Mouse (Mus musculus): ENCODE data around the gene Mpz. TPM values are rescaled to one million over a fixed set of nuclear protein-coding genes. Genes with fewer than 3 reads are reported as not detected.

Mpz gene
- polyA plus RNA-seq, 1 experiment from 2014 or later = 0.05 TPM

DNA sequence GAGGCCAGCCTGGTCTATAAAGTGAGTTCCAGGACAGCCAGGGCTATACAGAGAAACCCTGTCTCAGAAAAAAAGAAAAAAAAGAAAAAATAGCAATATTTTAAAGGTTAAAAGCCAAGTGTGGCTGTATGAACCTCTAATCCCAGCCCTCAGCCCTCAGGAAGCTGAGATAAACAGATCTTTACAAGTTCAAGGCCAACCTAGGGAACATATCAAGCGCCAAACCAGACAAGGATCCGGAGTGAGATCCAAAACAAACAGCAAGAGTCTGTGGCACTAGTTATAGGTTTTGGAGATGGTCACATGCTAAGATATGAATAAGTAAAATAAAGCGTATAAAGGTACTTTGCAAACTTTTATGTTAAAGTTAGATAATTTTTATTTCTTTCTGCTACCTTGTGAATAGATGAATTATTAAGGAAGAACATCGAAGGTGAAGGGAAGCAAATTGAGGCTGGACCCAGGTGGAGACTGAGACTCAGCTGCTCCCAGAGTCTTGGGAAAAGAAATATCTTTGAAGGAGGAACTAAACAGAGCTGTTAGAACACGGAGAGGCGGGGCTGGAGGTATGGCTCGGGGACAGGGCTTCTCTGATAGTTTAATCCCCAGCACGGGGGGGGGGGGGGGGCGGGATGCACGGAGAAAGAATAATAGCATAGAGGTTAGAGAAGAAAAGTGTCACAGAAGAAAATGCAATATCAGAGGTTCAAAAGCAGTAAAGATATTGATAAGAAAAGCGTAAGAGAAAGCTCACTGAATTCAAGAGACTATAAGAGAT lies 53.1 kb downstream of the Mpz start:
- H3K4me2 ChIP-seq (ENCODE audit: low read depth, low read length) = 0 out of 2 replicates have a peak overlapping the region, but pooled peaks have one; percentile 30
- peak overlapping the region; percentile 91 for H3K27ac ChIP-seq (ENCODE audit: low read depth)
- no peaks in the 10 kb centered on the region for H3K36me3 ChIP-seq (replicated peaks; ENCODE audit: insufficient read depth, low read length)
- no peak overlapping the region for H3K9ac ChIP-seq (replicated peaks)
- peak; percentile 84 for ATAC-seq
- no peaks in the 10 kb centered on the region for H3K27me3 ChIP-seq (ENCODE audit: insufficient read depth, low read length)
- DNase-seq = peak; percentile 42
- H3K4me1 ChIP-seq (ENCODE audit: insufficient read depth) = no peaks in the 10 kb centered on the region
- H3K4me3 ChIP-seq (ENCODE audit: low read depth, low read length) = no peak overlapping the region
- 30% methylated on average over 10 of the region's 11 CpGs for WGBS (ENCODE audit: insufficient replicate concordance)
- no peaks in the 10 kb centered on the region for H3K9me3 ChIP-seq (ENCODE audit: low read length)
- TF ChIP-seq EP300 (IDR thresholded peaks at IDR 0.05; ENCODE audit: low read depth) (0 out of 2 replicates have a peak, but pooled peaks have one; percentile 12), CTCF (IDR thresholded peaks at IDR 0.05; ENCODE audit: low read depth) (no peak)

GRCm38 (mm10) chr1:171204249-171204644 lies 53.7 kb downstream of the Mpz start:
- Histone ChIP-seq H3K9ac (replicated peaks) (no peak overlapping the region), H3K4me2 (ENCODE audit: low read depth, low read length) (0 out of 2 replicates have a peak overlapping the region, but pooled peaks have one; percentile 30), H3K36me3 (replicated peaks; ENCODE audit: insufficient read depth, low read length) (no peaks in the 10 kb centered on the region), H3K27me3 (ENCODE audit: insufficient read depth, low read length) (no peaks in the 10 kb centered on the region), H3K27ac (ENCODE audit: low read depth) (peak overlapping the region; percentile 91), H3K4me1 (ENCODE audit: insufficient read depth) (no peaks in the 10 kb centered on the region), H3K9me3 (ENCODE audit: low read length) (no peaks in the 10 kb centered on the region), H3K4me3 (ENCODE audit: low read depth, low read length) (no peak overlapping the region)
- DNase-seq (peak; percentile 42), ATAC-seq (peak; percentile 98)
- TF ChIP-seq EP300 (IDR thresholded peaks at IDR 0.05; ENCODE audit: low read depth) (peak; percentile 71), CTCF (IDR thresholded peaks at IDR 0.05; ENCODE audit: low read depth) (no peak)
- 51% methylated on average over 7 of the region's 7 CpGs for WGBS (ENCODE audit: insufficient replicate concordance)

DNA sequence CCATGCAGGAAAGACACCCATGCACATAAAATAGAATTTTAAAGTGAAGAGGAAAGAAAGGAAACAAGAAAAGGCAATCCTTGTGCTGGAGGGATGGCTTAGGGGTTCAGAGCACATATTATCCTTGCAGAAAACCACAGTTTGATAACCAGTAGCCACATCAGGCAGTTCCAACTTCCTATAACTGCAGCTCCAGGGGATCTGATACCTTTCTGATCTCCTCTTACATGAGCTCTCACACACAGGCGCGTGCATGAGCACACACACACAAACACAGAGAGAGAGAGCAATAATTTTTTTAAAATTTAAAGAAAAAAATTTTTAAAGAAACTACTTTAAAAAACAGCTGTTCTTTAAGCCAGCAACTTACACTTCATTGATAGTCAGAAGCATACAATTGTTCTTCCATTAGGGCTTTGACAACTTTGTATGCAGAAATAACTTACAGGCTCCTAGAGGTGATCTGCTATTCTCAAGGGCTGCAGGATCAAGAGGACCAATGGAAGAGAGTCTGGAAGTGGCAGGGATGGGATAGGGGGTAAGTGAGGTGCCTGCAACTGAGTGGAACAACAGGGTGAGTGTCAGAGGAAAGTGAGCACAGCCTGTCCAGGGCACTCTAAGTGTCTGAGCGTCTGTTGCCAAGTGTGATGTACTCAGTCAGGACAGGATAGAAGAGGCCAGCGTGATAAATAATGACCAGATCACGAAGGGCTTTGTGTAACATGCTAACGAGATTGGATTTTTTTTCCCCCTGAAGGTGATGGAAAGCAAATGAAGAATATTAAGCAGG lies 55.4 kb downstream of the Mpz start:
- no peak overlapping the region for H3K27ac ChIP-seq (ENCODE audit: low read depth)
- H3K36me3 ChIP-seq (replicated peaks; ENCODE audit: insufficient read depth, low read length) = no peaks in the 10 kb centered on the region
- no peak overlapping the region for H3K4me3 ChIP-seq (ENCODE audit: low read depth, low read length)
- TF ChIP-seq CTCF (IDR thresholded peaks at IDR 0.05; ENCODE audit: low read depth) (no peak), EP300 (IDR thresholded peaks at IDR 0.05; ENCODE audit: low read depth) (no peak)
- H3K4me2 ChIP-seq (ENCODE audit: low read depth, low read length) = no peak overlapping the region
- H3K27me3 ChIP-seq (ENCODE audit: insufficient read depth, low read length) = no peaks in the 10 kb centered on the region
- DNase-seq (no peak), ATAC-seq (no peak)
- 61% methylated on average over 6 of the region's 6 CpGs for WGBS (ENCODE audit: insufficient replicate concordance)
- H3K9me3 ChIP-seq (ENCODE audit: low read length) = no peaks in the 10 kb centered on the region
- H3K9ac ChIP-seq (replicated peaks) = no peak overlapping the region
- peaks cover 5% of the 10 kb centered on the region; the same call in 1 of the 2 replicates for H3K4me1 ChIP-seq (ENCODE audit: insufficient read depth)

GRCm38 (mm10) chr1:171209409-171209808 lies 58.9 kb downstream of the Mpz start:
- DNase-seq = no peak
- no peak for TF ChIP-seq EP300 (IDR thresholded peaks at IDR 0.05; ENCODE audit: low read depth)
- no peak for TF ChIP-seq CTCF (IDR thresholded peaks at IDR 0.05; ENCODE audit: low read depth)
- Histone ChIP-seq H3K4me3 (ENCODE audit: low read depth, low read length) (no peak overlapping the region), H3K36me3 (replicated peaks; ENCODE audit: insufficient read depth, low read length) (no peaks in the 10 kb centered on the region), H3K4me1 (ENCODE audit: insufficient read depth) (peaks cover 5% of the 10 kb centered on the region; the same call in 1 of the 2 replicates), H3K27me3 (ENCODE audit: insufficient read depth, low read length) (no peaks in the 10 kb centered on the region), H3K4me2 (ENCODE audit: low read depth, low read length) (no peak overlapping the region), H3K27ac (ENCODE audit: low read depth) (no peak overlapping the region), H3K9ac (replicated peaks) (no peak overlapping the region), H3K9me3 (ENCODE audit: low read length) (no peaks in the 10 kb centered on the region)
- WGBS (ENCODE audit: insufficient replicate concordance) = 28% methylated on average over 4 of the region's 4 CpGs
- no peak for ATAC-seq

Other genes starting within 250 kb of the Mpz start
- gene Fcrlb, start 237.8 kb upstream of the Mpz start, polyA plus RNA-seq (2015; fragmentation: Nextera tagmentation; extraction: Ambion mirVana) = 0.36 and 0.41 TPM in 2 replicates
- gene Fcrla, start 223.1 kb upstream of the Mpz start, polyA plus RNA-seq (2015; fragmentation: Nextera tagmentation; extraction: Ambion mirVana) = 9.0 and 10.4 TPM in 2 replicates
- 18.0 and 18.7 TPM in 2 replicates for gene Fcgr2b, start 174.2 kb upstream of the Mpz start, polyA plus RNA-seq (2015; fragmentation: Nextera tagmentation; extraction: Ambion mirVana)
- 9.4 and 9.7 TPM in 2 replicates for gene Fcgr4, start 131.8 kb upstream of the Mpz start, polyA plus RNA-seq (2015; fragmentation: Nextera tagmentation; extraction: Ambion mirVana)
- gene Fcgr3, start 85.8 kb upstream of the Mpz start, polyA plus RNA-seq (2015; fragmentation: Nextera tagmentation; extraction: Ambion mirVana) = 40.3 and 41.8 TPM in 2 replicates
- gene Cfap126, start 36.8 kb upstream of the Mpz start, polyA plus RNA-seq (2015; fragmentation: Nextera tagmentation; extraction: Ambion mirVana) = 0.90 and 1.5 TPM in 2 replicates
- gene Sdhc, start 108 bp upstream of the Mpz start, polyA plus RNA-seq (2015; fragmentation: Nextera tagmentation; extraction: Ambion mirVana) = 207 and 212 TPM in 2 replicates
- 6.7 and 8.2 TPM in 2 replicates for gene Pcp4l1, start 45.6 kb downstream of the Mpz start, polyA plus RNA-seq (2015; fragmentation: Nextera tagmentation; extraction: Ambion mirVana)
- 49.6 and 53.1 TPM in 2 replicates for gene Nr1i3, start 63.3 kb downstream of the Mpz start, polyA plus RNA-seq (2015; fragmentation: Nextera tagmentation; extraction: Ambion mirVana)
- gene Tomm40l, start 71.8 kb downstream of the Mpz start, polyA plus RNA-seq (2015; fragmentation: Nextera tagmentation; extraction: Ambion mirVana) = 5.7 and 6.6 TPM in 2 replicates
- 20,306 and 20,852 TPM in 2 replicates for gene Apoa2, start 74.3 kb downstream of the Mpz start, polyA plus RNA-seq (2015; fragmentation: Nextera tagmentation; extraction: Ambion mirVana)
- 171 and 176 TPM in 2 replicates for gene Fcer1g, start 83.7 kb downstream of the Mpz start, polyA plus RNA-seq (2015; fragmentation: Nextera tagmentation; extraction: Ambion mirVana)
- gene Adamts4, start 99.7 kb downstream of the Mpz start, polyA plus RNA-seq (2015; fragmentation: Nextera tagmentation; extraction: Ambion mirVana) = 0.41 and 0.51 TPM in 2 replicates
- gene Ndufs2, start 100.7 kb downstream of the Mpz start, polyA plus RNA-seq (2015; fragmentation: Nextera tagmentation; extraction: Ambion mirVana) = 158 and 170 TPM in 2 replicates
- 16.0 and 16.7 TPM in 2 replicates for gene B4galt3, start 119.6 kb downstream of the Mpz start, polyA plus RNA-seq (2015; fragmentation: Nextera tagmentation; extraction: Ambion mirVana)
- gene Ppox, start 130.5 kb downstream of the Mpz start, polyA plus RNA-seq (2015; fragmentation: Nextera tagmentation; extraction: Ambion mirVana) = 61.5 and 69.6 TPM in 2 replicates
- 13.9 and 15.1 TPM in 2 replicates for gene Usp21, start 137.3 kb downstream of the Mpz start, polyA plus RNA-seq (2015; fragmentation: Nextera tagmentation; extraction: Ambion mirVana)
- gene Ufc1, start 144.3 kb downstream of the Mpz start, polyA plus RNA-seq (2015; fragmentation: Nextera tagmentation; extraction: Ambion mirVana) = 58.1 and 59.6 TPM in 2 replicates
- gene Dedd, start 178.4 kb downstream of the Mpz start, polyA plus RNA-seq (2015; fragmentation: Nextera tagmentation; extraction: Ambion mirVana) = 16.4 and 17.7 TPM in 2 replicates
- 73.4 and 74.6 TPM in 2 replicates for gene Nit1, start 194.9 kb downstream of the Mpz start, polyA plus RNA-seq (2015; fragmentation: Nextera tagmentation; extraction: Ambion mirVana)
- 46.2 and 47.7 TPM in 2 replicates for gene Pfdn2, start 195.0 kb downstream of the Mpz start, polyA plus RNA-seq (2015; fragmentation: Nextera tagmentation; extraction: Ambion mirVana)
- 0.59 and 0.60 TPM in 2 replicates for gene Klhdc9, start 210.1 kb downstream of the Mpz start, polyA plus RNA-seq (2015; fragmentation: Nextera tagmentation; extraction: Ambion mirVana)
- 0.15 and 0.22 TPM in 2 replicates for gene Nectin4, start 219.4 kb downstream of the Mpz start, polyA plus RNA-seq (2015; fragmentation: Nextera tagmentation; extraction: Ambion mirVana)
- gene Arhgap30, start 238.2 kb downstream of the Mpz start, polyA plus RNA-seq (2015; fragmentation: Nextera tagmentation; extraction: Ambion mirVana) = 5.6 and 7.0 TPM in 2 replicates

Measured in liver, postnatal 0 days (tissue).